Mouse (Mus musculus) mouse trophoblast stem cell (cell line): ENCODE results near the gene Mfap5.
"Not testable (repeated sequence)": the region's sequence is repeated elsewhere in the genome, so short reads cannot be mapped to it uniquely, and the experiment has no call there.

Experiments used
- in situ Hi-C, 2 experiments: fragments of 300-500 bp; cut with MseI, MboI; formaldehyde crosslinking; loops; 2 replicates in 1 of 2; 3 replicates in 1 of 2; pipeline ENCODE4 v1.15.1; 2025

Gene Mfap5

DNA sequence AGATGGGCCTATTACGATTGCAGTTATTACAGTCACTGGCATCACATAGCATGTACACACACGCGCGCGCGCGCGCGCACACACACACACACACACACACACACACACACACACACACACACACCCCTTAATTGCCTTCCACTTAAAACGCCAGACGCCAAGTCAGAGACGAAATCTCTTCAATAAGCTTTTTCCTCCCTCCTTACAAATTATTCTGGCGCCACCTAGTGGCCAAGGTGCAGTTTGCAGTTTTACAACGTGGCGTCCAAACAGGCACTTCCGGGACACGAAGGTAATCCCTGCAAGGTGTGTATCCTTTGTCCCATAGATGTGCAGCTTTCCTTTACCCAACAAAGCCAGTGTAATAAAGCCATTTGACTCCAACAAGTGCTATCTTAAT lies 54.8 kb downstream of the Mfap5 start:
- in situ Hi-C loops, result loop anchor here in 1 of 2 experiments (10.0 kb wide), 1 partner anchor 66 kb away; the partner anchor contains the start of gene Rimklb

GRCm38 (mm10) chr6:122561005-122561404 lies 55.4 kb downstream of the Mfap5 start:
- in situ Hi-C loops, result loop anchor here in 1 of 2 experiments (10.0 kb wide), 1 partner anchor 66 kb away; the partner anchor contains the start of gene Rimklb

GRCm38 (mm10) chr6:122562463-122562862 lies 56.8 kb downstream of the Mfap5 start:
- in situ Hi-C loops, result loop anchor here in 1 of 2 experiments (10.0 kb wide), 1 partner anchor 68 kb away; the partner anchor contains the start of gene Rimklb

DNA sequence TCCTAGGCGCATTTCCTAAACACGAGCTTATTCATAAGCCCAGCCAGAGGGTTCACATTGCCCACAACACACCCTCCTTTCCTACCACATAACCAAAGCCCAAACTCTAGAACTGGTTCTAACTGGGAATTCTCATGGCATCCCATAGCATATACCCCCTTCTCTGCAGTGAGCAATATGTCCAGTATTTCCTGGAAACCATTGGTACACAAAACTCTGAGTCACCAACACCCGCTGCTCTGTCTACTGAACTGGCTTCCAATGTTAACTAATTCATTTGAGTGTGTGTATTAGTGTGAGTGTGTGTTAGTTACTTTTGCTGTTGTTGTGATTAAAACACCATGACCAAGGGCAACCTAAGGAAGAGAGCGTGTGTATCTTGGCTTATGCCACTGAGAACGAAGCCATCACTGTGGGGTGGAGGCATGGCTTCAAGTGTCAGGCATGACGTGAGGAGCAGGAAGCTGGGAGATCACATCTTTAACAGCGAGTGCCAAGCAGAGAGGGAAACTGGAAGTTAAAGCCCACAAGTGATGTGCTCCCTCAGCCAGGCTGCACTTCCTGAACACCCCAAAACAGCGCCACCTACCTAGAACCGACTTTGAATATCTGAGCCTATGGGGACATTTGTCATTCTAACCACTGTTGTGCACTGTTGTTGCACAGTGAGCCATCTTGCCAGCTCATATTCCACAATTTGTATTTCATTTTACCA lies 59.6 kb downstream of the Mfap5 start:
- in situ Hi-C loops, result loop anchor here in 1 of 2 experiments (10.0 kb wide), 1 partner anchor 70 kb away; the partner anchor contains the start of gene Rimklb

DNA sequence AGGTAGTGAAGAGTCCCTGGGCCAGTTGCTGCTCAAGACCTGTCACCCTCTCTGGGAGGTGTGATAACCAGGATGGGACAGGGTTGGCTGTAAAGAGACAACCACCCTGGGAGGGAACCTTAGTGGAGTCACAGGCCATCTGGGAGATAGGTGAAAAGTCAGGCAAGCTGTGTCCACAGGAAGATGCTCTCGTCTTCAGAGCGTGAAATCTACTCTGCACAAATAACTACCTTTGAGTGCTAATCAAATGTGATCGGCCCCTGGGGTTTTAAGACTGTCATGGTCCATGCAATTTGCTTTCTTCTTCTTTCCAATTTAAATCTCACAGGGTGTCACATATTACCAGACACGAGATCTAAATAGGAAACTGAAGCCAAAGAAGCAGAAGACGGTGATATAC lies 63.5 kb downstream of the Mfap5 start:
- in situ Hi-C loops, result loop anchor here in 1 of 2 experiments (10.0 kb wide), 1 partner anchor 74 kb away; the partner anchor contains the start of gene Rimklb

DNA sequence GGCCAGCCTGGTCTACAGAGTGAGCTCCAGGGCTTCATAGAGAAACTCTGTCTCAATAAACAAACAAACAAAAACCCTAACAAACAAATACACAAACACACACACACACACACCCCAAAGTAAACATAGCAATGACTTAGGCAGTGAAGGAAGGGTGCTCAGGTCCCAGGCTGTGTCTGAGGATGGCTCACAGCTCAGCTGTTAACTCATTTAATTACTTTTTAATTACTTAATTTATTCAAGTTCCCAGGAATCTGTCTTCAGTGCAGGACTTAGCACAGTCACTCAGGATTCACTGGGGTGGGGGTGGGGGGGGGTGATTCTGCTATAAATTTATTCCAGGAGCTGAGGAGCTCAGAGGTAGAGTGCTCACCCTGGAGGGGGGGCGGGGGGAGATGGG lies 64.1 kb downstream of the Mfap5 start:
- in situ Hi-C loops, result loop anchor here in 1 of 2 experiments (10.0 kb wide), 1 partner anchor 75 kb away; the partner anchor contains the start of gene Rimklb

GRCm38 (mm10) chr6:122570695-122571616 lies 65.3 kb downstream of the Mfap5 start:
- in situ Hi-C loops, result no loop called here

DNA sequence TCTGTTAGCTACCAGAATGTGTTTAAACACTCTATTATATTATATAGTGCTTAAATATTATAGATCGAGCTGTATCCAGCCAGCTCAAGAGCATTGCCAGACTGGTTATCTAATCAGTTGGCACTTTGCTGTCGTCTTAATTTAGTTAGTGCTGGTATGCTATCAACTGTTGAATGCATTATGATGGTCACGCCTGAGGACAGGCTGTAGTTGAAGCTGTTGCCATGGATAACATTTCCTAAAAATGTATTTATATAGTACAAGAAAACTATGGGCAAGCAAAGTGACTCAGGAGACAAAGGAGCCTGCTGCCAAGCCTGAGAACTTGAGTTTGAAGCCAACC lies 65.9 kb downstream of the Mfap5 start:
- in situ Hi-C loops, result no loop called here

DNA sequence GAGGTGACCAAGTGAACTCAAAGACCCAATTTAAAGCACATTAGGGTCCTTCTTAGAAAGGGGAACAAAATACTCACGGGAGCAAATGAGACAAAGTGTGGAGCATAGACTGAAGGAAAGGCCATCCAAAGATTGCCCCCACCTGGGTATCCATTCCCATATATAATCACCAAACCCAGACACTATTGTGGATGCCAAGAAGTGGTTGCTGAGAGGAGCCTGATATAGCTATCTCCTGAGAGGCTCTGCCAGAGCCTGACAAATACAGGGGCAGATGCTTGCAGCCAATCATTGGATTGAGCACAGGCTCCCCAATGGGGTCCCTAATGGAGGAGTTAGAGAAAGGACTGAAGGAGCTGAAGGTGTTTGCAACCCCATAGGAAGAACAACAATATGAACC lies 69.4 kb downstream of the Mfap5 start:
- in situ Hi-C loops, result not testable (repeated sequence)

DNA sequence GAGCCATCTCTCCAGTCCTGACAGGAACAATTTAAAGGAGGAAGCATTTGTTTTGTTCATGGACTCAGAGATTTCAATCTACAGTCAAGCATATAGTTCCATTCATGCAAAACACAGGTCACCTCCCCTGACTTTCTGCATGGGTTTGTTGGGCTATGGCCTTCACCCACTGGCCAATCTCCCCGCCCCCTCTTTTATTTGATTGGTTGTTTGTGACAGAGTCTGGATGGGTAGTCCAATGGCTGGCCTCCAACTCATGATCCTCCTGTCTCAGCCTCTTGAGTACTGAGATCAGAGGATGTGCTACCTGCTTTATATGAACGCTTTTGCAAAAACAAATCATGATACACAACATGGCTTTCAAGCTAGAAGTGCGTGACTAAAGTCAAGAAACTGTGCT lies 71.4 kb downstream of the Mfap5 start:
- in situ Hi-C loops, result no loop called here
